Mouse (Mus musculus): Measurements from ENCODE around the gene Ankrd54. TPM values are rescaled to one million over a fixed set of nuclear protein-coding genes. Genes with fewer than 3 reads are reported as not detected.
A peak's percentile ranks its signal among the peaks of the same experiment; 100 is the strongest.
"Not testable (repeated sequence)": the region's sequence is repeated elsewhere in the genome, so short reads cannot be mapped to it uniquely, and the experiment has no call there.

The Ankrd54 gene
- total RNA-seq, 1 experiment from 2014 or later: 15.1 TPM

- ATAC-seq (replicated peaks in 1 of 2; ENCODE audit: insufficient read depth in 1 of 2, low FRiP score in 2 of 2, low TSS enrichment in 1 of 2, low read depth in 1 of 2, poor library complexity in 2 of 2, severe bottlenecking in 2 of 2): no peak
Measured at GRCm38 (mm10) chr15:79028823-79029484, 33.7 kb downstream of the Ankrd54 start.

GRCm38 (mm10) chr15:79028237-79028738 is 34.4 kb downstream of the Ankrd54 start, which contains the start of gene H1f0:
H1f0 (plus strand) TSS chr15:79028450.
- peak; percentile 54 to 61 for ATAC-seq (replicated peaks in 1 of 2; ENCODE audit: insufficient read depth in 1 of 2, low FRiP score in 2 of 2, low TSS enrichment in 1 of 2, low read depth in 1 of 2, poor library complexity in 2 of 2, severe bottlenecking in 2 of 2)

DNA sequence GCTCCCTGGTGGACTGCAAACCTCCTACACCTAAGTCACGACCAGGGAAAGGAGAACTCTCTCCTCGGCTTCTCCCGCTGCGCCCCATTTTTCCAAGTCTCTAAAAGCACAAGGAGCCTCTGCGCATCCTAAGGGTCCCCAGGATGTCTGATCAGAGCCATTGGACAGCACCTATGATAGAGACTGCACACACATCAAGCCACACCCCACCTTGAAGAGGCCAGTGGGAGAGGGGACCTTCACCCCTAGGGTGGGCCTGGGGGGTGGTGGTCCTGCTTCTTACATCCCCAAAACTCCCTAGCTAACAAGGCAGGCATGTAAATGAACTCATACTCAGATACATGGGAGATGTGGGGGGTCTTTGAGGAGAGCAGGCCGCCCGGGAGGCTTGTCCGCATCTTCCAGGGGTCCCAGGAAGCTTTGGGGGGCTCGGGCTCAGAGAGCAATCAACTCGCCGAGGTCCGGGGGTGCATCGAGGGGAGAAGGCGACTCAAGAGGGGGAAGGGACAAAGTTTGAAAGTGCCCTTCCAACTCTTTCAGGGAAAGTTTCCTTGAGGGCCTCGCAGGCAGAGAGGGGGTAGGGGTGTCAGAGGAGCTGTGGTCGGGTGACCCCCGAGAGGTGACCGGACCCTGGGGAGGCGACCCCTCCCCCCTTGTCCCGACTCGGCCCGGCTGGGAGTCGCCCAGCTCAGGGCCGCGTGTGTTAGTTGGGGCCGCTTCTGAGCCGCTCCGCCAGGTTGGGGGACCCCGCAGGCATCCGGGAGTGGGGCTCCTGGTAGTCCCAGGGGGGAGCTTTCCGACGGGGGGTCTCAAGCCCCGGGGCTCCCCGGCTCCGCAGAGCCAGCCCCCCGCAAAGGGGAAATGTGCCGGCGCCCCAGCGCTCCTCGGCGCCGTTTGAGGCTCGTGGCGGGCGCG is 35.1 kb downstream of the Ankrd54 start:
- ATAC-seq (replicated peaks in 1 of 2; ENCODE audit: insufficient read depth in 1 of 2, low FRiP score in 2 of 2, low TSS enrichment in 1 of 2, low read depth in 1 of 2, poor library complexity in 2 of 2, severe bottlenecking in 2 of 2): no peak

DNA sequence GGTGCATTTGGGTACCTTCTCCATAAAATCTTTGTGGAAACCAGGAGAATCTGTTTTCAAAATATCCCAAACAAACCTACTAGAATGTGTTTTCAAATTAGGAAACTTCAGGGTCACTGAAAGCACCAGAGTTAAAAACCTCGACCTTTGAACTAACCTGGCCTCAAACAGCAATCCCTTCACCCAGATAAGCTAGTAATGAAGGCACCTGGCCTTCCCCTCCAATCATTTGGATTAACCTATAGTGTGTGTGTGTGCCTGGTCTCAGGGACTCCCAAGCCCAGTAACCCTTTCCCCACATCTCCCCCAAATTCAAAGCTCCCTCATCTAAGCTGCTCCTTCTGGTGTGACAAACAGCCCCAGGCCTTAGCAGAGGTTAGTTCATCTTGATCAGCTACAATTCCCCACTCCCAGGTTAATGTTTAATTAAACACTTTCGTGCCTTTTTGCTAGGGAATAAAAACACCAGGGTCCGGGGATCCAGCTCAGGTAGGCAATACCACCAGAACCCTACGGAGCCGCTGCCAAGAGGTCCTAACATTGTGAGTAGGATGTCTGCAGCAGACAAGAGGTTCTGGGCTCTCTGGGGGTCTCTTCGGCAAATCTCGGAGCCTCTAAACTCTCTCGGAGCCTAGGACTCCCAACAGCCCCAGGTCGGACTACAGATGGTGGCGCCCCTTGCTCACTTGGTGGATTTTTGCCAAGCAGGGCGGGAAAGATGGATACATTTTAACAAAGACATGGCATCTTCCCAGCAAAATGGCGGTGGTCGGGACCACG is 36.0 kb downstream of the Ankrd54 start:
- ATAC-seq (replicated peaks in 1 of 2; ENCODE audit: insufficient read depth in 1 of 2, low FRiP score in 2 of 2, low TSS enrichment in 1 of 2, low read depth in 1 of 2, poor library complexity in 2 of 2, severe bottlenecking in 2 of 2): no peak

DNA sequence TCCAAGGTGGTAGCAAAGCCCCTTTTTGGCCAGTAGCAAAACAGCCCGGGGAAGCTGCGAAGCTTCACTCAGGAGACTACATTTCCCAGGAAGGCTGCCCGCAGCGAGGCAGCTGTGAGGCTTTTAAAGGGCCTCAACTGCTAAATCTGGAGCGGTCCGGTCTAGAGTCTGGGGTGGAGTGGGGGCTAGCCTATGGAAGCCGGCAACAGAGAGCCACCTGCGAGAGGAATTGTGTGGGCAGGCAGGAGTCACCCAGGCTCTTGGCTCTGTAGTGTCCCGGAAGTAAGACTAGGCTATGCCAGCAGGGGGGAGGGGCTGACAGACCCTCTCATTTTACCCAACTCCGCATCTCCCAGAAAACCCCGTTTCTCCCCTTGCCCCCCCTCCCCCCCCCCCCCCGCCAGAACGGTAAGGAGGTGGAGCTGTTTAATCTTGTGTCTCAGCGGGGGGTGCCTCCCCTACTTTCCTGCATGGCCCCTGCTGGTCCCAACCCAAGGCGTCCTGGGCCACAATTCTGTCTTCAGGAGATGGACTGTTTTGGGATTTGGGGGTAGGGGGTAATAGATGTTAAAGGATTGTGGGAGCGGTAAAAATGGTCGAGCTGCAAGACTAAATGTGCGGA is 36.9 kb downstream of the Ankrd54 start:
- ATAC-seq (replicated peaks in 1 of 2; ENCODE audit: insufficient read depth in 1 of 2, low FRiP score in 2 of 2, low TSS enrichment in 1 of 2, low read depth in 1 of 2, poor library complexity in 2 of 2, severe bottlenecking in 2 of 2): no peak

DNA sequence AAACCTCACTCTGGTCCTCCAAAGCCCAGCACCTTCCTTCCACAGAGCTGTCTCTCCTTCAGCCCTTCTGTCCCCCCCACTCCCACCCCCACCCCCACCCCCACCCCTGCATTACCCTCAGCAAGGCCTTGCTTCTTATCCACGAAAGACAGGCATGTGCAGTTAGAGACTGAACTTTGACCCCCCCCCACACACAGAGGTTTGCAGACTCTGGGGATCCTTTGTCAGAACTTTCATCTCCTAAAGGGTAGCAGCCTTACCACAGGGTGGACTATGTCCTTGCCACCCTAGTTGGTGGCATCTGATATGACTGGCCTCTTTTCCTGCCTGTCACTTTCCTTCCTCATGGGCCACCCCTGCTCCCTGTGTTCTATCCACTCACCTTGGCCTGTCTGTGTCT is 39.3 kb downstream of the Ankrd54 start:
- no peak for ATAC-seq (replicated peaks in 1 of 2; ENCODE audit: insufficient read depth in 1 of 2, low FRiP score in 2 of 2, low TSS enrichment in 1 of 2, low read depth in 1 of 2, poor library complexity in 2 of 2, severe bottlenecking in 2 of 2)

DNA sequence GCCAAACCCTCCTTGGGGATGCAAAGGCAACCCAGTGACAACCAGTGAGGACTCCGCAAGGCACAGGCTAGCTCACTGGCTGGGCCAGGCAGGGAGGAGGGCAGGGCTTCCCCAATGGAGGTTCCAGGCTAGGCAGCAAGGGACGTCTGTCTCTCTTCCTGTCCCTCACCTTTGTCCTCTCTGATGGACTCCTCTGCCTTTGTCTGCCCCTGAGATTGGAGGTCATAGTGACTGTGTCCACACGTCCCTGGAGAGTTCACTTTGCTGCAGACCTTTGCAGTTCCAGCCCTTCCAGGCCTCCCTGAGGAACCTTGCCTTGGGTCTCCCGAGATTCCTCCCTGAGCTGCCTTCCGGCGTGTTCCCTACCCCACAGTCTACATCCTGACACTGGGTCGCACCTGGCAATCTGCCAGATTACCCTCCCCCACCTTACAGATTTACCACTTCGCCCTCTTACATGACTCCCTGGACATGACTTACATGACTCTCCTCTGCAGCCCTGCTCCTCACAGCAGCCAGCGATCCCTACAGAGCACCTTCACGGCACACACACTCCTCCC is 39.9 kb downstream of the Ankrd54 start:
- no peak for ATAC-seq (replicated peaks in 1 of 2; ENCODE audit: insufficient read depth in 1 of 2, low FRiP score in 2 of 2, low TSS enrichment in 1 of 2, low read depth in 1 of 2, poor library complexity in 2 of 2, severe bottlenecking in 2 of 2)

DNA sequence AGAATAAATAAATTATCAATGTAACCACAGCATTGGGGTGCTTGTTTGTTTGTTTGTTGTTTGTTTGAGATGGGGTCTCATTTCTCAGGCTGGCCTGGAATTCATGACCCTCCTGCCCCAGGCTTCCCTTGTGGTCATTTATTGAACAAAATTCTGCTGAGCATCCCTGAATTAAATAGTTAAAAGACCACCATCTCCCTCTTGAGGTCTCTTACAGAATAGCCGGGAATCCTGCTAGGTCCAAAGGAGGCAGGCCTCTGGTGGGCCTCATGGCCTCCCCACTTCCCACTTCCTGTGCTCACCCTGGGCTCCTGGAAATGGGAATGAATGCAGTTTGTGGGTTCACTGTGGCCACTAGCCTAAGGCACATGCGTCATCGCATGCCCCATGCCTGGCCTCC is 43.8 kb downstream of the Ankrd54 start:
- no peak for ATAC-seq (replicated peaks in 1 of 2; ENCODE audit: insufficient read depth in 1 of 2, low FRiP score in 2 of 2, low TSS enrichment in 1 of 2, low read depth in 1 of 2, poor library complexity in 2 of 2, severe bottlenecking in 2 of 2)

DNA sequence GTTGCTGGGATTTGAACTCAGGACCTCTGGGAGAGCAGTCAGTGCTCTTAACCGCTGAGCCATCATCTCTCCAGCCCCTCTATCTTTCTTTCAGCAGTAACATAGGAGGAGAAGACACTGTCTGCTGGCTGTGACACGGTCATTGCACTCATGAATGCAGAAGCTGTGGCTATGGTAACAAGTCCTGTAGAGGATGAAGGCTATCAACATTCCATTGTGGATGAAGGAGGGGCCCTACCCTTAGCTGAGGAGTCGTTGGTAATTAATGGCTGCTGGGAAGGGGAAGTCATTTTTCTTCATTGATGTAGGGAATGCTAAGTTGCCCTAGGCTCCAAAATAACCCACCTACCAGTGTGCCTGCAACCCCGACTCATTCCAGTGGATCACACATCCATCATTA is 44.5 kb downstream of the Ankrd54 start:
- ATAC-seq (replicated peaks in 1 of 2; ENCODE audit: insufficient read depth in 1 of 2, low FRiP score in 2 of 2, low TSS enrichment in 1 of 2, low read depth in 1 of 2, poor library complexity in 2 of 2, severe bottlenecking in 2 of 2): no peak

- ATAC-seq (replicated peaks in 1 of 2; ENCODE audit: insufficient read depth in 1 of 2, low FRiP score in 2 of 2, low TSS enrichment in 1 of 2, low read depth in 1 of 2, poor library complexity in 2 of 2, severe bottlenecking in 2 of 2): no peak
Measured at GRCm38 (mm10) chr15:79013382-79013781, 49.3 kb downstream of the Ankrd54 start.

DNA sequence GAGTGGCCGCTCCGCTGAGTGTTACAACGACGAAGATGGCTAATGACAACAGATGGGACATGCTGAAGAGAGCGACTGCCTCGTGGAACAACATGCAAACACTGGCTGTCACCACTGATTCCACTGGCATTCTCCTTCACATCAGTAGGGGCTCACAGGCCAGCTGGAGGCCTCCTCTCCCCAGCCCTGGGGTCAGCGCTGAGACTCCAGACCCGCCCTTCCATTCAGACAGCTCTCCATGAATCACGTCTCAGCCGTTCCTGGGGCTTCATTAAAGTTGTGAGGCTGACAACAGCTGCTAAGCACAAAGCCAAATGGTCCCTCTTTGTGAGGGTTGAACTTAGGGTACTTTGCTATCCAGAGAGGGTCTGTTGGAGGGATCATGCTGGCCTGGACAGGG is 51.1 kb downstream of the Ankrd54 start:
- ATAC-seq (replicated peaks in 1 of 2; ENCODE audit: insufficient read depth in 1 of 2, low FRiP score in 2 of 2, low TSS enrichment in 1 of 2, low read depth in 1 of 2, poor library complexity in 2 of 2, severe bottlenecking in 2 of 2): no peak

DNA sequence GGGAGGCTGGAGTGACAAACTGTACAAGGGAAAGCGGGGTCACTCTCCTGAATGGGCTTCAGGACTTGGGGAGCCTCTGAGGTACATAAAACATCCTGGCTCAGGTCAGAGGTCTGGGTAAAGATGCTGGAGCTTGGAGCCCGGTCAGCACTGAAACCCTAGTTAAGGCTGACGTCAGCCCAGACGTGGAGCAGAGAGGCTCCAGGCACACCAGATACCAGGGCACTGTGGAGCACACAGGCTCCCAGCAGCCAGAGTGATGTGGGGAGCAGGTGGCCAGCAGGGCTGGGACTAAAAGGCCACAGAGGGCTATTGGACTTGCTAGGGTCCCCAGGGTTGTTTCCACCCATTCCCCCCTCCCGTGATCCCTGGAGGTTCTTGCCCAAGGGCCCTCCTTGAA is 53.0 kb downstream of the Ankrd54 start:
- ATAC-seq (replicated peaks in 1 of 2; ENCODE audit: insufficient read depth in 1 of 2, low FRiP score in 2 of 2, low TSS enrichment in 1 of 2, low read depth in 1 of 2, poor library complexity in 2 of 2, severe bottlenecking in 2 of 2): no peak

- ATAC-seq (replicated peaks in 1 of 2; ENCODE audit: insufficient read depth in 1 of 2, low FRiP score in 2 of 2, low TSS enrichment in 1 of 2, low read depth in 1 of 2, poor library complexity in 2 of 2, severe bottlenecking in 2 of 2): not testable (repeated sequence)
Measured at GRCm38 (mm10) chr15:79007836-79008235, 54.9 kb downstream of the Ankrd54 start.

DNA sequence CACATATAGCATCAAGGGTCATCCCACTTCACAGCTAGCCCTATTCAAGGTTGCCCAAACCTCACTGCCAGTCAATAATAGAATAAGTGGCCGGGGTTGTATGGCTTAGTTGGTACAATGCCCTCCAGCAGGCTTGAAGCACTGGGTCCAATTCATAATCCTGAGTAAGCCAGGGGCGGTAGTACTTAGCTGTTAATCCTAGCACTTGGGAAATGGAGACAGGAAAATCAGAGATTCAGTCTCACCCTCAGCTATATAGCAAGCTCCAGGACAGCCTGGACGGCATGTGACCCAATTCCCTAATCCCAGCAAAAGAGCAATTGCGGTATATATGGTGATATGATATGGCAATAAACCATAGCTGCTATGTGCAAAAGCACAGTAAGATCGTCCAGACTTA is 55.6 kb downstream of the Ankrd54 start:
- no peak for ATAC-seq (replicated peaks in 1 of 2; ENCODE audit: insufficient read depth in 1 of 2, low FRiP score in 2 of 2, low TSS enrichment in 1 of 2, low read depth in 1 of 2, poor library complexity in 2 of 2, severe bottlenecking in 2 of 2)

- ATAC-seq (replicated peaks in 1 of 2; ENCODE audit: insufficient read depth in 1 of 2, low FRiP score in 2 of 2, low TSS enrichment in 1 of 2, low read depth in 1 of 2, poor library complexity in 2 of 2, severe bottlenecking in 2 of 2): no peak
Measured at GRCm38 (mm10) chr15:79006638-79007037, 56.1 kb downstream of the Ankrd54 start.

DNA sequence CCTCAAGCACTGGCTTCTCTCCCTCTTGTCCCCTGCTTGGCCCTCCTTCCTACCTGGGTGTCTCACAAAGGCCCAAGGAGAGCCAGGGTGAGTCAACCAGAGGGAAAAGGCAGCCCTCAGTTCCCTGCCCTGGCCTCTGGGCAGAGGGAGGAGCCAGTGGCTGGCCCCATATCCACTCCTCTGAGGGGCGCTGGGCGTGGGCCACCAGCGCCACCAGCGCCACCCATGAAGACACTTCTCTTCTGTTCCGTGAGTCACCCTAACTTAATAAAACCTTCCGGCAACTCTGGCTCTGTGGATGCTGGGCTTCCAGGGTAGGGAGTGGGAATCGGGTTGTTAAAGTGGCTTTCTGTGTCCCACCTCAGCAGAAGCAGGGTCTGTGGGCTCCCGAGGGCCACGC is 57.1 kb downstream of the Ankrd54 start:
- ATAC-seq (replicated peaks in 1 of 2; ENCODE audit: insufficient read depth in 1 of 2, low FRiP score in 2 of 2, low TSS enrichment in 1 of 2, low read depth in 1 of 2, poor library complexity in 2 of 2, severe bottlenecking in 2 of 2): no peak
